Mouse (Mus musculus) CH12.LX (cell line): ENCODE measurements at regions not wholly inside any gene's neighbourhood (a gene's known extent, or its start where the extent isn't known, plus 50 kb on each side); places are given as distances from the start of the nearest gene placed in this dataset.

Source experiments
- DNase-seq: peaks from one replicate; pipeline ENCODE4 v3.0.0-alpha.2; 2013; ENCODE audit errors: extremely low read depth
- H3K27ac ChIP-seq: 2 replicates; pipeline ENCODE4 v1.5.1; 2012; ENCODE audit warnings: low read depth, mild to moderate bottlenecking, control low read depth, moderate library complexity; ENCODE audit not compliant: insufficient read depth
- H3K27me3 ChIP-seq: replicated peaks from 2 replicates; pipeline ENCODE3; 2012; ENCODE audit warnings: inconsistent platforms
- H3K36me3 ChIP-seq, 2 experiments: replicated peaks in 1 of 2; 2 replicates each; pipeline versions ENCODE3 to v1.6.1; 2012; ENCODE audit warnings: inconsistent platforms in 1 of 2, low read length in 1 of 2, mild to moderate bottlenecking in 1 of 2, mixed read lengths in 1 of 2, moderate library complexity in 1 of 2; ENCODE audit not compliant: control insufficient read depth in 1 of 2, insufficient read depth in 1 of 2
- H3K4me1 ChIP-seq, 2 experiments: 2 replicates each; pipeline ENCODE4 v1.6.1; 2012; ENCODE audit warnings: inconsistent platforms in 1 of 2, moderate library complexity in 1 of 2; ENCODE audit not compliant: insufficient read depth in 2 of 2, control insufficient read depth in 1 of 2
- H3K4me2 ChIP-seq: 2 replicates; pipeline ENCODE4 v1.6.1; 2012; ENCODE audit warnings: low read depth, mild to moderate bottlenecking, control low read depth; ENCODE audit not compliant: poor library complexity, insufficient read depth, severe bottlenecking
- H3K4me3 ChIP-seq, 3 experiments: fragments of 150-350 bp in 1 of 3; sonication (generic) in 1 of 3; replicated peaks in 1 of 3; 2 replicates each; pipeline versions ENCODE3 to v1.5.1; 2011 to 2012; ENCODE audit warnings: low read depth in 2 of 3, low read length in 2 of 3, mild to moderate bottlenecking in 2 of 3, moderate library complexity in 2 of 3, control low read depth in 1 of 3, improper control_type of control experiment in 1 of 3, inconsistent platforms in 1 of 3, mixed read lengths in 1 of 3; ENCODE audit not compliant: poor library complexity in 1 of 3
- H3K79me2 ChIP-seq: replicated peaks from 2 replicates; pipeline ENCODE4 v1.6.1; 2012; ENCODE audit warnings: mild to moderate bottlenecking, moderate library complexity; ENCODE audit not compliant: control insufficient read depth, poor library complexity, insufficient read depth, severe bottlenecking; ENCODE audit errors: extremely low read depth
- H3K9ac ChIP-seq: 2 replicates; pipeline ENCODE4 v1.6.1; 2012; ENCODE audit warnings: low read depth, mild to moderate bottlenecking, control low read depth, moderate library complexity; ENCODE audit not compliant: insufficient read depth
- H3K9me3 ChIP-seq: replicated peaks from 2 replicates; pipeline ENCODE3; 2012; ENCODE audit warnings: low read length, inconsistent platforms, mixed read lengths
- CHD1 ChIP-seq: IDR thresholded peaks from 2 replicates; pipeline ENCODE4 v1.6.1; 2012; ENCODE audit warnings: low read depth, low read length, improper control_type of control experiment, inconsistent platforms
- CTCF ChIP-seq, 2 experiments: IDR thresholded peaks in 1 of 2; conservative IDR thresholded peaks in 1 of 2; 2 replicates each; pipeline ENCODE4 v1.5.1; 2011 to 2012; ENCODE audit warnings: low read depth in 2 of 2, low read length in 2 of 2, improper control_type of control experiment in 1 of 2, inconsistent platforms in 1 of 2, mild to moderate bottlenecking in 1 of 2, moderate library complexity in 1 of 2
- E2F4 ChIP-seq: IDR thresholded peaks from 2 replicates; pipeline ENCODE4 v1.6.1; 2011; ENCODE audit warnings: low read depth, low read length, improper control_type of control experiment; ENCODE audit not compliant: insufficient replicate concordance
- EP300 ChIP-seq: IDR thresholded peaks from 2 replicates; pipeline ENCODE4 v1.6.1; 2011; ENCODE audit warnings: low read length, improper control_type of control experiment
- GABPA ChIP-seq: IDR thresholded peaks from 2 replicates; pipeline ENCODE4 v1.6.1; 2012; ENCODE audit warnings: low read depth, low read length, improper control_type of control experiment, inconsistent platforms; ENCODE audit not compliant: insufficient replicate concordance
- HCFC1 ChIP-seq: IDR thresholded peaks from 2 replicates; pipeline ENCODE4 v1.6.1; 2012; ENCODE audit warnings: low read depth, mild to moderate bottlenecking, inconsistent platforms, low read length, improper control_type of control experiment
- IRF4 ChIP-seq: IDR thresholded peaks from 2 replicates; pipeline ENCODE4 v1.6.1; 2014; ENCODE audit warnings: low read depth, mild to moderate bottlenecking, inconsistent platforms, low read length, improper control_type of control experiment
- MAX ChIP-seq: IDR thresholded peaks from 2 replicates; pipeline ENCODE4 v1.6.1; 2011; ENCODE audit warnings: low read length, improper control_type of control experiment
- MAZ ChIP-seq: IDR thresholded peaks from 2 replicates; pipeline ENCODE4 v1.6.1; 2012; ENCODE audit warnings: low read depth, mild to moderate bottlenecking, inconsistent platforms, low read length, improper control_type of control experiment, moderate library complexity
- MEF2A ChIP-seq: IDR thresholded peaks from 2 replicates; pipeline ENCODE4 v1.6.1; 2014; ENCODE audit warnings: low read depth, mild to moderate bottlenecking, inconsistent platforms, low read length, improper control_type of control experiment, borderline replicate concordance
- MYC ChIP-seq: IDR thresholded peaks from 2 replicates; pipeline ENCODE4 v1.6.1; 2011; ENCODE audit warnings: low read depth, mild to moderate bottlenecking, improper control_type of control experiment, low read length
- NELFE ChIP-seq: IDR thresholded peaks from 2 replicates; pipeline ENCODE4 v1.6.1; 2011; ENCODE audit warnings: low read depth, low read length, improper control_type of control experiment
- POLR2A ChIP-seq: IDR thresholded peaks from 2 replicates; pipeline ENCODE4 v1.6.1; 2011; ENCODE audit warnings: low read depth, mild to moderate bottlenecking, improper control_type of control experiment, low read length
- POLR2AphosphoS2 ChIP-seq: IDR thresholded peaks from 2 replicates; pipeline ENCODE4 v1.6.1; 2011; ENCODE audit warnings: low read depth, low read length, improper control_type of control experiment
- RAD21 ChIP-seq: IDR thresholded peaks from 2 replicates; pipeline ENCODE4 v1.6.1; 2011; ENCODE audit warnings: low read depth, mild to moderate bottlenecking, low read length, improper control_type of control experiment, moderate library complexity
- RCOR1 ChIP-seq: conservative IDR thresholded peaks from 2 replicates; pipeline ENCODE4 v1.6.1; 2012; ENCODE audit warnings: low read depth, mild to moderate bottlenecking, inconsistent platforms, low read length, improper control_type of control experiment
- SIN3A ChIP-seq: IDR thresholded peaks from 2 replicates; pipeline ENCODE4 v1.6.1; 2012; ENCODE audit warnings: low read length, improper control_type of control experiment, inconsistent platforms
- SMC3 ChIP-seq: IDR thresholded peaks from 2 replicates; pipeline ENCODE4 v1.6.1; 2011; ENCODE audit warnings: low read depth, low read length, improper control_type of control experiment
- TBP ChIP-seq: conservative IDR thresholded peaks from 2 replicates; pipeline ENCODE4 v1.6.1; 2011; ENCODE audit warnings: low read depth, low read length, improper control_type of control experiment
- TCF12 ChIP-seq: IDR thresholded peaks from 2 replicates; pipeline ENCODE4 v1.6.1; 2014; ENCODE audit warnings: low read depth, mild to moderate bottlenecking, inconsistent platforms, low read length, improper control_type of control experiment
- USF2 ChIP-seq: conservative IDR thresholded peaks from 2 replicates; pipeline ENCODE4 v1.6.1; 2011; ENCODE audit warnings: low read depth, low read length, improper control_type of control experiment
- ZC3H11A ChIP-seq: IDR thresholded peaks from 2 replicates; pipeline ENCODE4 v1.6.1; 2012; ENCODE audit warnings: low read depth, mild to moderate bottlenecking, inconsistent platforms, low read length, improper control_type of control experiment
- ZNF384 ChIP-seq: IDR thresholded peaks from 2 replicates; pipeline ENCODE4 v1.6.1; 2012; ENCODE audit warnings: low read depth, low read length, improper control_type of control experiment, inconsistent platforms
- dilution Hi-C: fragments of 300-500 bp; cut with MboI; formaldehyde crosslinking; loops from 2 replicates; pipeline ENCODE4 v1.14.3; 2020; ENCODE audit warnings: low sequenced_read_pairs; ENCODE audit not compliant: extremely low pct_unique_long_range_greater_than_20kb, extremely low pct_ligation_motif_present
- in situ Hi-C: fragments of 300-500 bp; cut with MboI; formaldehyde crosslinking; loops from 3 replicates; pipeline ENCODE4 v1.14.3; 2019; ENCODE audit warnings: low sequenced_read_pairs, low pct_ligation_motif_present, low pct_unique_long_range_greater_than_20kb, mixed read lengths

- H3K27ac ChIP-seq, result no peak overlapping the region
- DNase-seq, result no peak
- H3K4me2 ChIP-seq, result no peak overlapping the region
- no peaks in the 10 kb centered on the region for H3K36me3 ChIP-seq
- in situ Hi-C loops (loop anchor here (10.0 kb wide), 1 partner anchor 740 kb away; no protein-coding TSS in a partner anchor), dilution Hi-C loops (no loop called here)
- H3K4me3 ChIP-seq, result no peak overlapping the region
- peaks cover 2 to 15% of the 10 kb centered on the region in 2 experiments; a peak in 3 of 4 replicates for H3K4me1 ChIP-seq
- H3K27me3 ChIP-seq, result no peaks in the 10 kb centered on the region
- no peak for TF ChIP-seq EP300
- peak; percentile 34 for TF ChIP-seq RAD21
- TF ChIP-seq SMC3, result peak; percentile 5; the same call in 1 of the 2 replicates
- TF ChIP-seq CTCF (conservative IDR thresholded peaks at IDR 0.05 in 1 of 2, IDR thresholded peaks at IDR 0.05 in 1 of 2; ENCODE audit: low read depth in 2 of 2, low read length in 2 of 2), result peak in 1 of 2 experiments; percentile 41; a peak in 2 of 4 replicates
- no peak overlapping the region for H3K9ac ChIP-seq
- no peaks in the 10 kb centered on the region for H3K79me2 ChIP-seq
- no peaks in the 10 kb centered on the region for H3K9me3 ChIP-seq
Observed at GRCm38 (mm10) chr16:93294430-93294829, 309.4 kb downstream of the Setd4 start.

DNA sequence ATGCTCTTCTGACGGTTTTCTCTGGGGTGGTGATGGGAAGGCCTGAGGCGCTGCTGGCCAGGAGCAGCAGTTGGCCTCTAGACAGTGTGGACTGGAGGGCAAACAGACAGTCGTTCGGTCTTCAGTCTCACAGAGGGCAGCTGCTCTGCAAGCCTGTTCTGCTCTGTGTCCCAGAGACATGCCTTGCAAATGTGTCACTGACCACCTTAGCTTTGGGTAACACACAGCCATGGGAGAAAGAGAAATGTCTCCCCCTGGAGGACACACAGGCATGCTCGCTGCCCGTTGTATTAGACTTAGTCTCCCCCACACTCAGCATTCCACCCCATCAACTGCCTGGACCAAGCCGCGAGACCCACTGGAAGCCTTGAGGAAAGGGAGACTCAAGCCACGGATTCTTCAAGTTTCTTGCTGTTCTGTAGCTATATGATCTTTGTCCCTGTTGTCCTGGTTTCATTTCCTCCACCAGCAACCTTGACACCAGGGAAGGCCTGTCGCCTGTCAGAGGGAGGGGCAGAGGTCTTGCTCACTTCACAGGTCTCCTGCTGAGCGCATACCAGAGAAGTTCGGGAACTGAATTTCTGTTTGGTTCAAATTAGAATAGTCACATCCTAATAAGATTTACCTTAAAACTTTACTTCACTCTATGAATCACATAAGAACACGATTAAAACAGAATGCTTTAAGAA is 310.8 kb downstream of the Setd4 start:
- in situ Hi-C loops (loop anchor here (10.0 kb wide), 1 partner anchor 738 kb away; no protein-coding TSS in a partner anchor), dilution Hi-C loops (no loop called here)
- peaks cover 2 to 17% of the 10 kb centered on the region in 2 experiments; a peak in 3 of 4 replicates for H3K4me1 ChIP-seq
- DNase-seq, result peak; percentile 86
- H3K9me3 ChIP-seq, result no peaks in the 10 kb centered on the region
- no peak overlapping the region for H3K9ac ChIP-seq
- no peaks in the 10 kb centered on the region for H3K27me3 ChIP-seq
- no peak overlapping the region for H3K27ac ChIP-seq
- H3K4me2 ChIP-seq, result peak overlapping the region; percentile 96
- TF ChIP-seq SMC3 (peak; percentile 96), MYC (peak; percentile 62), CTCF (conservative IDR thresholded peaks at IDR 0.05 in 1 of 2, IDR thresholded peaks at IDR 0.05 in 1 of 2; ENCODE audit: low read depth in 2 of 2, low read length in 2 of 2) (peak; percentile 92 to 97), MEF2A (peak; percentile 58; the same call in 1 of the 2 replicates), MAZ (no peak), TCF12 (peak; percentile 36; the same call in 1 of the 2 replicates), IRF4 (peak; percentile 16; the same call in 1 of the 2 replicates), TBP (no peak), NELFE (peak; percentile 37; the same call in 1 of the 2 replicates), POLR2AphosphoS2 (no peak), USF2 (no peak), HCFC1 (no peak), MAX (peak; percentile 54; the same call in 1 of the 2 replicates), GABPA (no peak), POLR2A (no peak), E2F4 (no peak), SIN3A (0 out of 2 replicates have a peak, but pooled peaks have one; percentile 41), RCOR1 (0 out of 2 replicates have a peak, but pooled peaks have one; percentile 26), ZC3H11A (peak; percentile 81), RAD21 (peak; percentile 97), ZNF384 (no peak), CHD1 (no peak)
- TF ChIP-seq, all 38 proteins: peak for 12
- Histone ChIP-seq H3K4me3 (no peak overlapping the region), H3K36me3 (no peaks in the 10 kb centered on the region), H3K79me2 (no peaks in the 10 kb centered on the region)
